Mouse (Mus musculus) kidney, adult 2 months (tissue): Measurements from ENCODE around the gene Mast3.

ENCODE experiments used
- CTCF ChIP-seq: fragments of 200-500 bp; conservative IDR thresholded peaks from 2 replicates; pipeline ENCODE4 v1.5.1; 2011; ENCODE audit warnings: low read depth, mild to moderate bottlenecking, control low read depth, low read length, moderate library complexity, mixed read lengths; ENCODE audit not compliant: insufficient read depth, insufficient read length
- POLR2A ChIP-seq: fragments of 200-500 bp; IDR thresholded peaks from one replicate; pipeline ENCODE4 v1.6.1; 2011; ENCODE audit warnings: low read depth, low read length, control low read depth

- TF ChIP-seq POLR2A (no peak), CTCF (no peak)
Observed at GRCm38 (mm10) chr8:70749097-70749674, 55.7 kb downstream of the Mast3 start.
